Mouse (Mus musculus): ENCODE measurements around the gene Slc22a14. TPM values are rescaled to one million over a fixed set of nuclear protein-coding genes. Genes with fewer than 3 reads are reported as not detected.

The Slc22a14 gene
- total and polyA plus RNA-seq, 2 experiments: not detected

GRCm38 (mm10) chr9:119214601-119215000, 150.8 kb downstream of the Slc22a14 start:
- TF ChIP-seq CTCF (IDR thresholded peaks at IDR 0.05; ENCODE audit: low read depth, low read length) (no peak), POLR2A (IDR thresholded peaks at IDR 0.05; ENCODE audit: extremely low read depth, insufficient read depth, low read length) (no peak)
- peaks cover 3% of the 10 kb centered on the region; the same call in 1 of the 2 replicates for H3K36me3 ChIP-seq (ENCODE audit: control insufficient read depth, insufficient read depth, low read length)
- H3K4me1 ChIP-seq (ENCODE audit: control insufficient read depth, insufficient read depth, low read length): peaks cover 6% of the 10 kb centered on the region; the same call in 1 of the 2 replicates
- H3K27me3 ChIP-seq (ENCODE audit: control insufficient read depth, insufficient read depth, low read length): no peaks in the 10 kb centered on the region
- no peak overlapping the region for H3K9ac ChIP-seq (ENCODE audit: low read depth, low read length)
- no peak overlapping the region for H3K27ac ChIP-seq (replicated peaks; ENCODE audit: insufficient read depth, low read depth, low read length)
- no peak overlapping the region for H3K4me3 ChIP-seq (ENCODE audit: insufficient read depth, low read depth, low read length)
- DNase-seq (ENCODE audit: extremely low read depth, low read depth, low spot score): peak; percentile 68
- 39% methylated on average over 6 of the region's 6 CpGs for WGBS
- H3K79me2 ChIP-seq (ENCODE audit: control insufficient read depth, insufficient read depth, low read length): no peaks in the 10 kb centered on the region

GRCm38 (mm10) chr9:119212996-119213395, 152.4 kb downstream of the Slc22a14 start:
- H3K79me2 ChIP-seq (ENCODE audit: control insufficient read depth, insufficient read depth, low read length): no peaks in the 10 kb centered on the region
- TF ChIP-seq CTCF (IDR thresholded peaks at IDR 0.05; ENCODE audit: low read depth, low read length) (no peak), POLR2A (IDR thresholded peaks at IDR 0.05; ENCODE audit: extremely low read depth, insufficient read depth, low read length) (no peak)
- peaks cover 6% of the 10 kb centered on the region; the same call in 1 of the 2 replicates for H3K4me1 ChIP-seq (ENCODE audit: control insufficient read depth, insufficient read depth, low read length)
- H3K9ac ChIP-seq (ENCODE audit: low read depth, low read length): no peak overlapping the region
- H3K4me3 ChIP-seq (ENCODE audit: insufficient read depth, low read depth, low read length): no peak overlapping the region
- H3K27me3 ChIP-seq (ENCODE audit: control insufficient read depth, insufficient read depth, low read length): no peaks in the 10 kb centered on the region
- DNase-seq (ENCODE audit: extremely low read depth, low read depth, low spot score): no peak
- H3K27ac ChIP-seq (replicated peaks; ENCODE audit: insufficient read depth, low read depth, low read length): no peak overlapping the region
- no peaks in the 10 kb centered on the region for H3K36me3 ChIP-seq (ENCODE audit: control insufficient read depth, insufficient read depth, low read length)
- 82% methylated on average over 8 of the region's 8 CpGs for WGBS

- no peaks in the 10 kb centered on the region for H3K27me3 ChIP-seq (ENCODE audit: control insufficient read depth, insufficient read depth, low read length)
- no peak for DNase-seq (ENCODE audit: extremely low read depth, low read depth, low spot score)
- H3K4me1 ChIP-seq (ENCODE audit: control insufficient read depth, insufficient read depth, low read length): no peaks in the 10 kb centered on the region
- H3K36me3 ChIP-seq (ENCODE audit: control insufficient read depth, insufficient read depth, low read length): no peaks in the 10 kb centered on the region
- WGBS: 98% methylated on average over 4 of the region's 4 CpGs
- no peak within 1 kb of the TSS for H3K4me3 ChIP-seq (ENCODE audit: insufficient read depth, low read depth, low read length)
- no peak within 1 kb of the TSS for H3K9ac ChIP-seq (ENCODE audit: low read depth, low read length)
- H3K27ac ChIP-seq (replicated peaks; ENCODE audit: insufficient read depth, low read depth, low read length): no peak within 1 kb of the TSS
- no peak for TF ChIP-seq POLR2A (IDR thresholded peaks at IDR 0.05; ENCODE audit: extremely low read depth, insufficient read depth, low read length)
- no peak for TF ChIP-seq CTCF (IDR thresholded peaks at IDR 0.05; ENCODE audit: low read depth, low read length)
- H3K79me2 ChIP-seq (ENCODE audit: control insufficient read depth, insufficient read depth, low read length): no peaks in the 10 kb centered on the region
These were observed 156.4 kb downstream of the Slc22a14 start, which contains the start of gene Slc22a13 for GRCm38 (mm10) chr9:119208998-119209397. TSS of gene Slc22a13 (minus strand) at chr9:119209098.

- H3K79me2 ChIP-seq (ENCODE audit: control insufficient read depth, insufficient read depth, low read length): no peaks in the 10 kb centered on the region
- no peak for TF ChIP-seq POLR2A (IDR thresholded peaks at IDR 0.05; ENCODE audit: extremely low read depth, insufficient read depth, low read length)
- no peak for TF ChIP-seq CTCF (IDR thresholded peaks at IDR 0.05; ENCODE audit: low read depth, low read length)
- no peaks in the 10 kb centered on the region for H3K36me3 ChIP-seq (ENCODE audit: control insufficient read depth, insufficient read depth, low read length)
- WGBS: 45% methylated on average over 4 of the region's 4 CpGs
- no peaks in the 10 kb centered on the region for H3K27me3 ChIP-seq (ENCODE audit: control insufficient read depth, insufficient read depth, low read length)
- H3K4me3 ChIP-seq (ENCODE audit: insufficient read depth, low read depth, low read length): no peak overlapping the region
- H3K9ac ChIP-seq (ENCODE audit: low read depth, low read length): no peak overlapping the region
- no peak for DNase-seq (ENCODE audit: extremely low read depth, low read depth, low spot score)
- no peak overlapping the region for H3K27ac ChIP-seq (replicated peaks; ENCODE audit: insufficient read depth, low read depth, low read length)
- no peaks in the 10 kb centered on the region for H3K4me1 ChIP-seq (ENCODE audit: control insufficient read depth, insufficient read depth, low read length)
These were observed 158.2 kb downstream of the Slc22a14 start for GRCm38 (mm10) chr9:119207113-119207512.

- no peaks in the 10 kb centered on the region for H3K4me1 ChIP-seq (ENCODE audit: control insufficient read depth, insufficient read depth, low read length)
- no peak overlapping the region for H3K27ac ChIP-seq (replicated peaks; ENCODE audit: insufficient read depth, low read depth, low read length)
- TF ChIP-seq CTCF (IDR thresholded peaks at IDR 0.05; ENCODE audit: low read depth, low read length): no peak
- TF ChIP-seq POLR2A (IDR thresholded peaks at IDR 0.05; ENCODE audit: extremely low read depth, insufficient read depth, low read length): no peak
- no peaks in the 10 kb centered on the region for H3K27me3 ChIP-seq (ENCODE audit: control insufficient read depth, insufficient read depth, low read length)
- H3K9ac ChIP-seq (ENCODE audit: low read depth, low read length): no peak overlapping the region
- 69% methylated on average over 2 of the region's 2 CpGs for WGBS
- H3K36me3 ChIP-seq (ENCODE audit: control insufficient read depth, insufficient read depth, low read length): no peaks in the 10 kb centered on the region
- H3K79me2 ChIP-seq (ENCODE audit: control insufficient read depth, insufficient read depth, low read length): no peaks in the 10 kb centered on the region
- no peak overlapping the region for H3K4me3 ChIP-seq (ENCODE audit: insufficient read depth, low read depth, low read length)
- no peak for DNase-seq (ENCODE audit: extremely low read depth, low read depth, low spot score)
These were observed 158.7 kb downstream of the Slc22a14 start for GRCm38 (mm10) chr9:119206666-119207065.

- H3K79me2 ChIP-seq (ENCODE audit: control insufficient read depth, insufficient read depth, low read length): no peaks in the 10 kb centered on the region
- 85% methylated on average over 5 of the region's 5 CpGs for WGBS
- no peak for DNase-seq (ENCODE audit: extremely low read depth, low read depth, low spot score)
- TF ChIP-seq POLR2A (IDR thresholded peaks at IDR 0.05; ENCODE audit: extremely low read depth, insufficient read depth, low read length) (no peak), CTCF (IDR thresholded peaks at IDR 0.05; ENCODE audit: low read depth, low read length) (no peak)
- no peaks in the 10 kb centered on the region for H3K27me3 ChIP-seq (ENCODE audit: control insufficient read depth, insufficient read depth, low read length)
- H3K9ac ChIP-seq (ENCODE audit: low read depth, low read length): no peak overlapping the region
- no peaks in the 10 kb centered on the region for H3K4me1 ChIP-seq (ENCODE audit: control insufficient read depth, insufficient read depth, low read length)
- no peak overlapping the region for H3K4me3 ChIP-seq (ENCODE audit: insufficient read depth, low read depth, low read length)
- no peak overlapping the region for H3K27ac ChIP-seq (replicated peaks; ENCODE audit: insufficient read depth, low read depth, low read length)
- no peaks in the 10 kb centered on the region for H3K36me3 ChIP-seq (ENCODE audit: control insufficient read depth, insufficient read depth, low read length)
These were observed 159.6 kb downstream of the Slc22a14 start for GRCm38 (mm10) chr9:119205756-119206155.
